ENCODE assay signal across 29 mouse cellular contexts in genomic region chr1:121388312-121388711, GRCm38 (mm10). TPM values are rescaled to one million over a fixed set of nuclear protein-coding genes. Genes with fewer than 3 reads are reported as not detected.
DNase-seq lines count a peak whose midpoint lies in the region; ATAC-seq lines count a peak whose summit lies in the region.
"Had no signal": no experiment of that assay in that cellular context is flagged by ENCODE, and none has a peak within 500 bp of the region (broad histone marks: within the 10 kb centered on the region; RNA-seq: fewer than 3 reads in every experiment).

No protein-coding gene starts in this region.

- peak overlapping the region; percentile 40; the same call in 1 of the 2 replicates for H3K27ac ChIP-seq in forebrain, embryonic 15.5 days (replicated peaks)
- no peak overlapping the region for H3K27ac ChIP-seq in forebrain, embryonic 12.5 days
- H3K27ac ChIP-seq in kidney, embryonic 15.5 days: no peak overlapping the region
- H3K27ac ChIP-seq in hindbrain, embryonic 13.5 days: peak overlapping the region; percentile 40; the same call in 1 of the 2 replicates
- H3K27ac ChIP-seq: embryonic facial prominence, embryonic 12.5 days; heart, embryonic 10.5 days; intestine, embryonic 15.5 days; limb, embryonic 10.5 days; liver, embryonic 15.5 days; lung, embryonic 15.5 days; midbrain, embryonic 13.5 days; neural tube, embryonic 12.5 days had no signal

- H3K36me3 ChIP-seq in forebrain, embryonic 15.5 days: no peaks in the 10 kb centered on the region
- no peaks in the 10 kb centered on the region for H3K36me3 ChIP-seq in forebrain, embryonic 12.5 days (replicated peaks)
- H3K36me3 ChIP-seq in kidney, embryonic 15.5 days: no peaks in the 10 kb centered on the region
- H3K36me3 ChIP-seq in hindbrain, embryonic 13.5 days: no peaks in the 10 kb centered on the region
- H3K36me3 ChIP-seq: embryonic facial prominence, embryonic 12.5 days; G1E; heart, embryonic 10.5 days; intestine, embryonic 15.5 days; limb, embryonic 10.5 days; liver, embryonic 15.5 days; lung, embryonic 15.5 days; midbrain, embryonic 13.5 days; neural tube, embryonic 12.5 days had no signal

- no peak overlapping the region for H3K4me2 ChIP-seq in forebrain, embryonic 15.5 days (replicated peaks)
- H3K4me2 ChIP-seq in forebrain, embryonic 12.5 days: no peak overlapping the region
- peak overlapping the region; percentile 32 for H3K4me2 ChIP-seq in kidney, embryonic 15.5 days
- no peak overlapping the region for H3K4me2 ChIP-seq in hindbrain, embryonic 13.5 days
- H3K4me2 ChIP-seq: embryonic facial prominence, embryonic 12.5 days; intestine, embryonic 15.5 days; liver, embryonic 15.5 days; lung, embryonic 15.5 days; midbrain, embryonic 13.5 days; neural tube, embryonic 12.5 days had no signal

- H3K27me3 ChIP-seq in forebrain, embryonic 15.5 days: no peaks in the 10 kb centered on the region
- H3K27me3 ChIP-seq in forebrain, embryonic 12.5 days: no peaks in the 10 kb centered on the region
- H3K27me3 ChIP-seq in kidney, embryonic 15.5 days: no peaks in the 10 kb centered on the region
- no peaks in the 10 kb centered on the region for H3K27me3 ChIP-seq in hindbrain, embryonic 13.5 days
- H3K27me3 ChIP-seq: embryonic facial prominence, embryonic 12.5 days; intestine, embryonic 15.5 days; liver, embryonic 15.5 days; lung, embryonic 15.5 days; megakaryocyte, embryonic 14.5 days; midbrain, embryonic 13.5 days; neural tube, embryonic 12.5 days; Patski had no signal

- no peak overlapping the region for H3K4me3 ChIP-seq in forebrain, embryonic 15.5 days
- no peak overlapping the region for H3K4me3 ChIP-seq in forebrain, embryonic 12.5 days (replicated peaks)
- H3K4me3 ChIP-seq in kidney, embryonic 15.5 days (replicated peaks): no peak overlapping the region
- H3K4me3 ChIP-seq in hindbrain, embryonic 13.5 days: no peak overlapping the region
- H3K4me3 ChIP-seq: embryonic facial prominence, embryonic 12.5 days; heart, embryonic 10.5 days; intestine, embryonic 15.5 days; limb, embryonic 10.5 days; liver, embryonic 15.5 days; lung, embryonic 15.5 days; megakaryocyte, embryonic 14.5 days; midbrain, embryonic 13.5 days; neural tube, embryonic 12.5 days had no signal

- no peak for ATAC-seq in forebrain, embryonic 15.5 days (replicated peaks)
- ATAC-seq in forebrain, embryonic 12.5 days (ENCODE audit: low FRiP score): no peak
- ATAC-seq in kidney, embryonic 15.5 days (replicated peaks; ENCODE audit: low FRiP score): 0 out of 2 replicates have a peak, but pooled peaks have one; percentile 64
- peak; percentile 14; the same call in 1 of the 2 replicates for ATAC-seq in hindbrain, embryonic 13.5 days (ENCODE audit: low FRiP score)
- ATAC-seq: intestine, embryonic 15.5 days; midbrain, embryonic 13.5 days; Patski had no signal

- WGBS in forebrain, embryonic 15.5 days: 25% methylated on average over 6 of the region's 6 CpGs
- WGBS in forebrain, embryonic 12.5 days: 36% methylated on average over 6 of the region's 6 CpGs
- WGBS in kidney, embryonic 15.5 days: 24% methylated on average over 6 of the region's 6 CpGs
- WGBS in hindbrain, embryonic 13.5 days: 35% methylated on average over 6 of the region's 6 CpGs

- no peak overlapping the region for H3K9ac ChIP-seq in forebrain, embryonic 15.5 days (replicated peaks)
- no peak overlapping the region for H3K9ac ChIP-seq in forebrain, embryonic 12.5 days
- H3K9ac ChIP-seq in kidney, embryonic 15.5 days: no peak overlapping the region
- no peak overlapping the region for H3K9ac ChIP-seq in hindbrain, embryonic 13.5 days
- H3K9ac ChIP-seq: embryonic facial prominence, embryonic 12.5 days; intestine, embryonic 15.5 days; liver, embryonic 15.5 days; lung, embryonic 15.5 days; midbrain, embryonic 13.5 days; neural tube, embryonic 12.5 days had no signal

- DNase-seq in kidney, postnatal 36 days: no peak
- DNase-seq in A20 (ENCODE audit: low read depth, low spot score): peak; percentile 61
- no peak for DNase-seq in urinary bladder, postnatal 36 days (ENCODE audit: low spot score in 2 of 2)
- no peak for DNase-seq in urinary bladder, postnatal 4 days (ENCODE audit: low spot score in 2 of 2)
- DNase-seq: adrenal gland, postnatal 36 days; cerebellum, adult 11-12 months; cerebellum, postnatal 25 days; gastrocnemius, postnatal 10 days; kidney, postnatal 10 days; liver; lung, postnatal 36 days; right cerebral cortex, adult 18-20 months; right cerebral cortex, postnatal 4 days; thymus, postnatal 25 days had no signal

- peaks cover 22% of the 10 kb centered on the region for H3K4me1 ChIP-seq in forebrain, embryonic 15.5 days
- peaks cover 9% of the 10 kb centered on the region for H3K4me1 ChIP-seq in forebrain, embryonic 12.5 days
- H3K4me1 ChIP-seq in kidney, embryonic 15.5 days: peaks cover 6% of the 10 kb centered on the region
- peaks cover 38% of the 10 kb centered on the region for H3K4me1 ChIP-seq in hindbrain, embryonic 13.5 days (replicated peaks)
- H3K4me1 ChIP-seq: embryonic facial prominence, embryonic 12.5 days; heart, embryonic 10.5 days; intestine, embryonic 15.5 days; liver, embryonic 15.5 days; lung, embryonic 15.5 days; megakaryocyte, embryonic 14.5 days; neural tube, embryonic 12.5 days had no signal

- H3K9me3 ChIP-seq in forebrain, embryonic 15.5 days: no peaks in the 10 kb centered on the region
- H3K9me3 ChIP-seq in forebrain, embryonic 12.5 days: no peaks in the 10 kb centered on the region
- H3K9me3 ChIP-seq in kidney, embryonic 15.5 days (replicated peaks): no peaks in the 10 kb centered on the region
- no peaks in the 10 kb centered on the region for H3K9me3 ChIP-seq in hindbrain, embryonic 13.5 days
- H3K9me3 ChIP-seq: embryonic facial prominence, embryonic 12.5 days; G1E; heart, embryonic 10.5 days; intestine, embryonic 15.5 days; limb, embryonic 10.5 days; liver, embryonic 15.5 days; lung, embryonic 15.5 days; midbrain, embryonic 13.5 days; neural tube, embryonic 12.5 days had no signal

RNA-seq across cellular contexts. Expression of gene Ccdc93, which starts 42.5 kb away (rescaled TPM):
- 11.5 and 12.9 TPM in 2 replicates for polyA plus RNA-seq in forebrain, embryonic 15.5 days (2015; fragmentation: Nextera tagmentation; extraction: Ambion mirVana)
- polyA plus RNA-seq in forebrain, embryonic 12.5 days (2016; fragmentation: Nextera tagmentation; extraction: Ambion mirVana): 11.0 and 11.4 TPM in 2 replicates
- polyA plus RNA-seq in kidney, embryonic 15.5 days (2015; fragmentation: Nextera tagmentation; extraction: Ambion mirVana): 10.7 and 11.3 TPM in 2 replicates
- 11.9 TPM in 2 replicates for polyA plus RNA-seq in hindbrain, embryonic 13.5 days (2015; fragmentation: Nextera tagmentation; extraction: Ambion mirVana)

RNA-seq across cellular contexts. Expression of gene Insig2, which starts 55.9 kb away (rescaled TPM):
- 40.5 and 44.4 TPM in 2 replicates for polyA plus RNA-seq in forebrain, embryonic 15.5 days (2015; fragmentation: Nextera tagmentation; extraction: Ambion mirVana)
- polyA plus RNA-seq in forebrain, embryonic 12.5 days (2016; fragmentation: Nextera tagmentation; extraction: Ambion mirVana): 26.1 and 28.6 TPM in 2 replicates
- 35.7 and 39.2 TPM in 2 replicates for polyA plus RNA-seq in kidney, embryonic 15.5 days (2015; fragmentation: Nextera tagmentation; extraction: Ambion mirVana)
- polyA plus RNA-seq in hindbrain, embryonic 13.5 days (2015; fragmentation: Nextera tagmentation; extraction: Ambion mirVana): 43.4 and 49.5 TPM in 2 replicates

Comparison
In these comparisons a context has a peak if more than half of its experiments do, and no peak if none do; other contexts are left out.
1. H3K27ac ChIP-seq: peak in forebrain, embryonic 15.5 days (single experiment) and hindbrain, embryonic 13.5 days (single experiment); none in forebrain, embryonic 12.5 days (single experiment) and kidney, embryonic 15.5 days (single experiment).
2. ATAC-seq: peak in kidney, embryonic 15.5 days (single experiment) and hindbrain, embryonic 13.5 days (single experiment); none in forebrain, embryonic 15.5 days (single experiment) and forebrain, embryonic 12.5 days (single experiment).